Mouse (Mus musculus) adrenal gland, postnatal 4 days (tissue): ENCODE results near the gene Pradc1. TPM values are rescaled to one million over a fixed set of nuclear protein-coding genes. Genes with fewer than 3 reads are reported as not detected.

Source experiments
- DNase-seq, 2 experiments: peaks; one replicate each; pipeline ENCODE4 v3.0.0; 2021 to 2022; ENCODE audit warnings: low spot score in 2 of 2, mixed read lengths in 2 of 2
- total RNA-seq, 2 experiments: library from RNA; stranded (reverse); gene quantifications; 2 replicates each; pipeline ENCODE4 v1.2.3; 2021

Gene Pradc1
- total RNA-seq, 2 experiments from 2014 or later, result 14.8 to 17.4 TPM

DNA sequence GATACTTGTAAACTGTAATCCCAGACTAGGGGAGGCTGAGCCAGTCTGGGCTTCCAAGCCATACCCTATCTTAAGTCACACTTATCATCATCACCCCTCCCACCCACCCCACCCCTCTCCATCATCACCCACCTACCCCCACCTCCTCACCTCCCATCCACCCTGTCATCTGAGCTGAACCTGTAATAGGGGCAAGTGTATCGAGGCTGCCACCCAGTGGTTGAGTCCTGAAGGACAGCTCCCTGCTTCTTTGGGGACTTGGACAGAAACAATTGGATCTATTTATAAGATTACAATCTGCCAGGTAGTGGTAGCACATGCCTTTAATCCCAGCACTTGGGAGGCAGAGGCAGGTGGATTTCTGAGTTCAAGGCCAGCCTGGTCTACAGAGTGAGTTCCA lies 54.6 kb downstream of the Pradc1 start:
- DNase-seq, result no peak

Other genes starting within 250 kb of the Pradc1 start
- gene Sfxn5, start 118.5 kb downstream of the Pradc1 start, total RNA-seq, result 10 to 100 TPM; 11.8 to 12.7 TPM
- 10 to 100 TPM; 39.4 to 41.1 TPM for gene Rab11fip5, start 77.3 kb downstream of the Pradc1 start, total RNA-seq
- gene Noto, start 28.1 kb downstream of the Pradc1 start, total RNA-seq, result not detected
- 10 to 100 TPM; 39.3 to 43.5 TPM for gene Smyd5, start 20.0 kb downstream of the Pradc1 start, total RNA-seq
- gene Cct7, start 456 bp downstream of the Pradc1 start, total RNA-seq, result 100 to 1,000 TPM; 238 to 245 TPM
- 1 to 10 TPM; 2.2 to 2.5 TPM for gene Fbxo41, start 51.0 kb upstream of the Pradc1 start, total RNA-seq
- gene Egr4, start 61.6 kb upstream of the Pradc1 start, total RNA-seq, result under 1 TPM in 1 of 2 experiments, not detected in 1; 0.20 TPM
- 10 to 100 TPM; 13.3 to 13.9 TPM for gene Alms1, start 135.6 kb upstream of the Pradc1 start, total RNA-seq